Mouse (Mus musculus) R1 (cell line): ENCODE measurements around the gene Cdk12.
"Not testable (repeated sequence)": the region's sequence is repeated elsewhere in the genome, so short reads cannot be mapped to it uniquely, and the experiment has no call there.

ENCODE experiments used
- DNase-seq: peaks from one replicate; pipeline ENCODE4 v3.0.0-alpha.2; 2018; ENCODE audit warnings: low read depth, low spot score

Gene Cdk12

GRCm38 (mm10) chr11:98202641-98203350 is at the start of gene Cdk12:
Gene Cdk12 (plus strand): TSS chr11:98203059.
- DNase-seq: peak; percentile 99

GRCm38 (mm10) chr11:98155094-98155493 is 47.8 kb upstream of the Cdk12 start:
- no peak for DNase-seq

GRCm38 (mm10) chr11:98168400-98168799 is 34.5 kb upstream of the Cdk12 start:
- DNase-seq: no peak

GRCm38 (mm10) chr11:98182149-98182548 is 20.7 kb upstream of the Cdk12 start:
- peak; percentile 62 for DNase-seq

GRCm38 (mm10) chr11:98187640-98188395 is 15.0 kb upstream of the Cdk12 start:
- no peak for DNase-seq

GRCm38 (mm10) chr11:98190820-98191219 is 12.0 kb upstream of the Cdk12 start:
- DNase-seq: no peak

GRCm38 (mm10) chr11:98192901-98193805 is 9.7 kb upstream of the Cdk12 start, which contains the start of gene Med1:
Gene Med1 (minus strand): TSS chr11:98193293.
- DNase-seq: peak; percentile 99

- DNase-seq: peak; percentile 95
These were observed 843 bp upstream of the Cdk12 start for GRCm38 (mm10) chr11:98201791-98202640.

- no peak for DNase-seq
These were observed 572 bp downstream of the Cdk12 start for GRCm38 (mm10) chr11:98203351-98203911.

GRCm38 (mm10) chr11:98203931-98204421 is 1.1 kb downstream of the Cdk12 start:
- DNase-seq: peak; percentile 28

GRCm38 (mm10) chr11:98205463-98205862 is 2.6 kb downstream of the Cdk12 start:
- no peak for DNase-seq

GRCm38 (mm10) chr11:98206281-98206680 is 3.4 kb downstream of the Cdk12 start:
- not testable (repeated sequence) for DNase-seq

- DNase-seq: not testable (repeated sequence)
These were observed 6.8 kb downstream of the Cdk12 start for GRCm38 (mm10) chr11:98209661-98210060.

GRCm38 (mm10) chr11:98213311-98213710 is 10.5 kb downstream of the Cdk12 start:
- no peak for DNase-seq

GRCm38 (mm10) chr11:98226349-98226748 is 23.5 kb downstream of the Cdk12 start:
- DNase-seq: no peak

- peak; percentile 63 for DNase-seq
These were observed 35.6 kb downstream of the Cdk12 start for GRCm38 (mm10) chr11:98238416-98238815.

- DNase-seq: no peak
These were observed 36.1 kb downstream of the Cdk12 start for GRCm38 (mm10) chr11:98238995-98239394.

GRCm38 (mm10) chr11:98242910-98243309 is 40.1 kb downstream of the Cdk12 start:
- DNase-seq: not testable (repeated sequence)

- no peak for DNase-seq
These were observed 41.6 kb downstream of the Cdk12 start for GRCm38 (mm10) chr11:98244415-98244814.

GRCm38 (mm10) chr11:98247325-98247724 is 44.5 kb downstream of the Cdk12 start:
- DNase-seq: peak; percentile 23
